Mouse (Mus musculus): Measurements from ENCODE around the gene Mapk1ip1l. TPM values are rescaled to one million over a fixed set of nuclear protein-coding genes. Genes with fewer than 3 reads are reported as not detected.

Mapk1ip1l gene
- polyA plus RNA-seq (2016; fragmentation: Nextera tagmentation; extraction: Ambion mirVana): 79.9 and 82.1 TPM in 2 replicates

GRCm38 (mm10) chr14:47297785-47298407 lies at the start of gene Mapk1ip1l:
TSS of gene Mapk1ip1l (plus strand) at chr14:47298266.
- H3K27ac ChIP-seq: peak within 1 kb of the TSS; percentile 100
- peak; percentile 96 for DNase-seq (ENCODE audit: low spot score)
- H3K4me3 ChIP-seq: peak within 1 kb of the TSS; percentile 100
- H3K27me3 ChIP-seq (ENCODE audit: insufficient read depth, poor library complexity, severe bottlenecking): no peaks in the 10 kb centered on the region
- no peaks in the 10 kb centered on the region for H3K9me3 ChIP-seq
- H3K36me3 ChIP-seq: peaks cover 11% of the 10 kb centered on the region
- WGBS: under 1% methylated on average over 34 of the region's 34 CpGs
- H3K4me1 ChIP-seq: peaks cover 14% of the 10 kb centered on the region

GRCm38 (mm10) chr14:47249839-47250238 lies 48.2 kb upstream of the Mapk1ip1l start:
- Histone ChIP-seq H3K36me3 (peaks cover 77% of the 10 kb centered on the region), H3K4me3 (no peak overlapping the region), H3K9me3 (no peaks in the 10 kb centered on the region), H3K27ac (no peak overlapping the region), H3K4me1 (no peaks in the 10 kb centered on the region), H3K27me3 (ENCODE audit: insufficient read depth, poor library complexity, severe bottlenecking) (no peaks in the 10 kb centered on the region; the same call in 1 of the 2 replicates)
- 87% methylated on average over 6 of the region's 6 CpGs for WGBS
- no peak for DNase-seq (ENCODE audit: low spot score)

- WGBS: 88% methylated on average over 3 of the region's 3 CpGs
- Histone ChIP-seq H3K9me3 (no peaks in the 10 kb centered on the region), H3K4me3 (no peak overlapping the region), H3K36me3 (peaks cover 77% of the 10 kb centered on the region), H3K27ac (no peak overlapping the region), H3K27me3 (ENCODE audit: insufficient read depth, poor library complexity, severe bottlenecking) (no peaks in the 10 kb centered on the region), H3K4me1 (no peaks in the 10 kb centered on the region)
- DNase-seq (ENCODE audit: low spot score): no peak
Measured at GRCm38 (mm10) chr14:47264866-47265265, 33.2 kb upstream of the Mapk1ip1l start.

GRCm38 (mm10) chr14:47265829-47266228 lies 32.2 kb upstream of the Mapk1ip1l start:
- H3K36me3 ChIP-seq: peaks cover 77% of the 10 kb centered on the region
- 92% methylated on average over 8 of the region's 8 CpGs for whole genome bisulfite sequencing
- DNase-seq (ENCODE audit: low spot score): no peak
- no peaks in the 10 kb centered on the region for H3K27me3 ChIP-seq (ENCODE audit: insufficient read depth, poor library complexity, severe bottlenecking)
- no peaks in the 10 kb centered on the region for H3K9me3 ChIP-seq
- H3K4me1 ChIP-seq: no peaks in the 10 kb centered on the region
- H3K27ac ChIP-seq: no peak overlapping the region
- no peak overlapping the region for H3K4me3 ChIP-seq

- WGBS: 91% methylated on average over 4 of the region's 4 CpGs
- no peak overlapping the region for H3K4me3 ChIP-seq
- H3K4me1 ChIP-seq: no peaks in the 10 kb centered on the region
- no peaks in the 10 kb centered on the region for H3K27me3 ChIP-seq (ENCODE audit: insufficient read depth, poor library complexity, severe bottlenecking)
- no peak for DNase-seq (ENCODE audit: low spot score)
- H3K27ac ChIP-seq: no peak overlapping the region
- H3K9me3 ChIP-seq: no peaks in the 10 kb centered on the region
- H3K36me3 ChIP-seq: peaks cover 88% of the 10 kb centered on the region
Measured at GRCm38 (mm10) chr14:47269056-47269455, 29.0 kb upstream of the Mapk1ip1l start.

GRCm38 (mm10) chr14:47269706-47270105 lies 28.4 kb upstream of the Mapk1ip1l start:
- no peaks in the 10 kb centered on the region for H3K9me3 ChIP-seq
- no peak for DNase-seq (ENCODE audit: low spot score)
- peaks cover 85% of the 10 kb centered on the region for H3K36me3 ChIP-seq
- no peaks in the 10 kb centered on the region for H3K27me3 ChIP-seq (ENCODE audit: insufficient read depth, poor library complexity, severe bottlenecking)
- H3K4me1 ChIP-seq: no peaks in the 10 kb centered on the region
- H3K4me3 ChIP-seq: no peak overlapping the region
- 95% methylated on average over 2 of the region's 2 CpGs for WGBS
- no peak overlapping the region for H3K27ac ChIP-seq

GRCm38 (mm10) chr14:47273751-47274150 lies 24.3 kb upstream of the Mapk1ip1l start:
- H3K27ac ChIP-seq: no peak overlapping the region
- H3K36me3 ChIP-seq: peaks cover 47% of the 10 kb centered on the region
- peaks cover 14% of the 10 kb centered on the region for H3K4me1 ChIP-seq
- 88% methylated on average over 3 of the region's 3 CpGs for WGBS
- H3K4me3 ChIP-seq: no peak overlapping the region
- H3K27me3 ChIP-seq (ENCODE audit: insufficient read depth, poor library complexity, severe bottlenecking): no peaks in the 10 kb centered on the region
- no peak for DNase-seq (ENCODE audit: low spot score)
- no peaks in the 10 kb centered on the region for H3K9me3 ChIP-seq

- H3K36me3 ChIP-seq: peaks cover 39% of the 10 kb centered on the region
- no peak for DNase-seq (ENCODE audit: low spot score)
- no peaks in the 10 kb centered on the region for H3K27me3 ChIP-seq (ENCODE audit: insufficient read depth, poor library complexity, severe bottlenecking)
- no peaks in the 10 kb centered on the region for H3K9me3 ChIP-seq
- H3K27ac ChIP-seq: peak overlapping the region; percentile 99; the same call in 1 of the 2 replicates
- 30% methylated on average over 3 of the region's 3 CpGs for WGBS
- H3K4me3 ChIP-seq: peak overlapping the region; percentile 97
- H3K4me1 ChIP-seq: peaks cover 14% of the 10 kb centered on the region
Measured at GRCm38 (mm10) chr14:47275417-47275816, 22.6 kb upstream of the Mapk1ip1l start.

GRCm38 (mm10) chr14:47276036-47276603 lies 21.9 kb upstream of the Mapk1ip1l start:
- no peak for DNase-seq (ENCODE audit: low spot score)
- H3K4me3 ChIP-seq: peak overlapping the region; percentile 97
- H3K4me1 ChIP-seq: peaks cover 14% of the 10 kb centered on the region
- H3K36me3 ChIP-seq: peaks cover 32% of the 10 kb centered on the region
- H3K9me3 ChIP-seq: no peaks in the 10 kb centered on the region
- H3K27ac ChIP-seq: peak overlapping the region; percentile 99
- H3K27me3 ChIP-seq (ENCODE audit: insufficient read depth, poor library complexity, severe bottlenecking): no peaks in the 10 kb centered on the region
- 3% methylated on average over 22 of the region's 22 CpGs for WGBS

GRCm38 (mm10) chr14:47276637-47277393 lies 21.3 kb upstream of the Mapk1ip1l start, which contains the start of the genes Wdhd1 and Socs4:
TSS of gene Wdhd1 (minus strand) at chr14:47276857.
TSS of gene Socs4 (plus strand) at chr14:47276931.
- Histone ChIP-seq H3K27ac (peak within 1 kb of the TSS; percentile 99), H3K9me3 (no peaks in the 10 kb centered on the region), H3K27me3 (ENCODE audit: insufficient read depth, poor library complexity, severe bottlenecking) (no peaks in the 10 kb centered on the region), H3K36me3 (peaks cover 27% of the 10 kb centered on the region), H3K4me1 (peaks cover 14% of the 10 kb centered on the region), H3K4me3 (peak within 1 kb of the TSS; percentile 97)
- DNase-seq (ENCODE audit: low spot score): peak; percentile 97
- WGBS: under 1% methylated on average over 73 of the region's 77 CpGs

- Histone ChIP-seq H3K36me3 (peaks cover 13% of the 10 kb centered on the region; the same call in 1 of the 2 replicates), H3K9me3 (no peaks in the 10 kb centered on the region), H3K27ac (no peak overlapping the region), H3K4me3 (no peak overlapping the region), H3K4me1 (peaks cover 17% of the 10 kb centered on the region), H3K27me3 (ENCODE audit: insufficient read depth, poor library complexity, severe bottlenecking) (no peaks in the 10 kb centered on the region)
- no peak for DNase-seq (ENCODE audit: low spot score)
- WGBS: 68% methylated on average over 2 of the region's 2 CpGs
Measured at GRCm38 (mm10) chr14:47279058-47279457, 19.0 kb upstream of the Mapk1ip1l start.

GRCm38 (mm10) chr14:47281535-47281934 lies 16.5 kb upstream of the Mapk1ip1l start:
- 93% methylated on average over 4 of the region's 4 CpGs for WGBS
- H3K27ac ChIP-seq: no peak overlapping the region
- H3K4me3 ChIP-seq: no peak overlapping the region
- no peak for DNase-seq (ENCODE audit: low spot score)
- peaks cover 16% of the 10 kb centered on the region for H3K4me1 ChIP-seq
- H3K36me3 ChIP-seq: peaks cover 15% of the 10 kb centered on the region; the same call in 1 of the 2 replicates
- no peaks in the 10 kb centered on the region for H3K9me3 ChIP-seq
- H3K27me3 ChIP-seq (ENCODE audit: insufficient read depth, poor library complexity, severe bottlenecking): no peaks in the 10 kb centered on the region

GRCm38 (mm10) chr14:47283568-47283967 lies 14.5 kb upstream of the Mapk1ip1l start:
- Histone ChIP-seq H3K36me3 (peaks cover 15% of the 10 kb centered on the region; the same call in 1 of the 2 replicates), H3K27me3 (ENCODE audit: insufficient read depth, poor library complexity, severe bottlenecking) (no peaks in the 10 kb centered on the region), H3K27ac (no peak overlapping the region), H3K4me3 (no peak overlapping the region), H3K4me1 (peaks cover 8% of the 10 kb centered on the region), H3K9me3 (no peaks in the 10 kb centered on the region)
- 77% methylated on average over 7 of the region's 7 CpGs for WGBS
- DNase-seq (ENCODE audit: low spot score): no peak

Measured in heart, embryonic 10.5 days (tissue).